ENCODE assay signal across 18 mouse cellular contexts in genomic region chr7:78119809-78120208, GRCm38 (mm10).
"Had no signal": no experiment of that assay in that cellular context is flagged by ENCODE, and none has a peak within 500 bp of the region (broad histone marks: within the 10 kb centered on the region; RNA-seq: fewer than 3 reads in every experiment).

No protein-coding gene starts in this region.

- H3K4me1 ChIP-seq: lung, embryonic 15.5 days; megakaryocyte, embryonic 14.5 days; midbrain, embryonic 13.5 days; midbrain, embryonic 15.5 days; neural tube, embryonic 12.5 days had no signal

- H3K4me2 ChIP-seq: lung, embryonic 15.5 days; midbrain, embryonic 11.5 days; midbrain, embryonic 13.5 days; midbrain, embryonic 15.5 days; neural tube, embryonic 12.5 days had no signal

- H3K36me3 ChIP-seq: lung, embryonic 15.5 days; midbrain, embryonic 13.5 days; midbrain, embryonic 15.5 days; neural tube, embryonic 12.5 days had no signal

- DNase-seq: liver, postnatal 0 days; lung, adult 2 months; lung, postnatal 14 days; lung, postnatal 36 days; right cerebral cortex, adult 18-20 months; right cerebral cortex, postnatal 25 days; right cerebral cortex, postnatal 4 days; spleen, adult 18-20 months; thymus, postnatal 25 days; thymus, postnatal 4 days had no signal

- ATAC-seq: liver, postnatal 0 days; lung, postnatal 0 days; midbrain, embryonic 13.5 days; midbrain, embryonic 15.5 days had no signal

- H3K9ac ChIP-seq: liver, postnatal 0 days; lung, embryonic 15.5 days; midbrain, embryonic 13.5 days; midbrain, embryonic 15.5 days; neural tube, embryonic 12.5 days had no signal

- H3K4me3 ChIP-seq: lung, embryonic 15.5 days; megakaryocyte, embryonic 14.5 days; midbrain, embryonic 13.5 days; midbrain, embryonic 15.5 days; neural tube, embryonic 12.5 days had no signal

- H3K27me3 ChIP-seq: lung, embryonic 15.5 days; megakaryocyte, embryonic 14.5 days; midbrain, embryonic 13.5 days; midbrain, embryonic 15.5 days; neural tube, embryonic 12.5 days had no signal

- H3K9me3 ChIP-seq: lung, embryonic 15.5 days had no signal

- H3K27ac ChIP-seq: lung, embryonic 15.5 days; macrophage; midbrain, embryonic 13.5 days; midbrain, embryonic 15.5 days; neural tube, embryonic 12.5 days had no signal
